Mouse (Mus musculus): ENCODE data around the gene Wwc2.

DNA sequence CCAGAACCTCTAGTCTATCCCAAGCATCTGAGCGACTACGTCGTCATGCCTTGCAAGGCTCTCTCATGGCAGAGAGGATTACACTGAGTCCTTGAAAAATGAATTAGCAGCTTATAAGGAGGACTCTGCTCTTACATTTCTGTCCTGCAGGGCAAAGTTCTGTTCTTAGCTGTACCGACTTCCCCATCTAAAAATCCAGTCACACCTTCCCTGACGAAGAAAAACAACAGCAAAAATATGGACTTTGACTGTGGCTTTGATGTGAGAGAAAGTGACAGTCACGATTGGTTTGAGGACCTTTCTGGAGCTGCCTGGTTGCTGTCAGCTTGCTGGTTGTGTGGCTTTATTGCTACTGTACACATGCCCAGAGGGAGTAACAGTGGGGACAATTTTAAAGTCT lies 211.1 kb downstream of the Wwc2 start:
- no peak for TF ChIP-seq USF1 (IDR thresholded peaks at IDR 0.05; ENCODE audit: low read depth)
- TF ChIP-seq POLR2A (IDR thresholded peaks at IDR 0.05; ENCODE audit: insufficient read length, low read depth) = no peak
- no peak for TF ChIP-seq MAX (IDR thresholded peaks at IDR 0.05; ENCODE audit: low read depth)
- no peak for TF ChIP-seq E2F4 (IDR thresholded peaks at IDR 0.05; ENCODE audit: insufficient read depth)
- no peak for TF ChIP-seq CEBPB (IDR thresholded peaks at IDR 0.05; ENCODE audit: insufficient read depth, poor library complexity, severe bottlenecking)
- TF ChIP-seq TCF12 (IDR thresholded peaks at IDR 0.05; ENCODE audit: insufficient read depth, poor library complexity, severe bottlenecking) = no peak
- no peak for TF ChIP-seq MYOG (IDR thresholded peaks at IDR 0.05; ENCODE audit: control insufficient read depth in 1 of 3, insufficient read depth in 1 of 3, insufficient read length in 2 of 3, low read depth in 2 of 3)

Data from myocyte (in vitro differentiated cells).